Mouse (Mus musculus) G1E (cell line): ENCODE measurements around the gene Sec24a.

Experiments used
- CTCF ChIP-seq: IDR thresholded peaks from 2 replicates; pipeline ENCODE4 v1.5.1; 2012; ENCODE audit warnings: low read depth, low read length, inconsistent platforms, mixed read lengths
- GATA1 ChIP-seq: IDR thresholded peaks from 2 replicates; pipeline ENCODE4 v1.6.1; 2012; ENCODE audit warnings: borderline replicate concordance, low read length, inconsistent platforms, mixed read lengths
- POLR2AphosphoS5 ChIP-seq: IDR thresholded peaks from 2 replicates; pipeline ENCODE4 v1.6.1; 2012; ENCODE audit warnings: low read depth, low read length, inconsistent platforms; ENCODE audit not compliant: insufficient replicate concordance
- TAL1 ChIP-seq: conservative IDR thresholded peaks from 2 replicates; pipeline ENCODE4 v1.6.1; 2012; ENCODE audit warnings: low read depth, low read length, inconsistent platforms, mixed read lengths

GRCm38 (mm10) chr11:51661867-51662365 is 101.5 kb downstream of the Sec24a start:
- TF ChIP-seq CTCF (no peak), GATA1 (no peak), TAL1 (no peak), POLR2AphosphoS5 (no peak)
